Comparison of ENCODE assay signal across 12 mouse cellular contexts in the genomic region with DNA sequence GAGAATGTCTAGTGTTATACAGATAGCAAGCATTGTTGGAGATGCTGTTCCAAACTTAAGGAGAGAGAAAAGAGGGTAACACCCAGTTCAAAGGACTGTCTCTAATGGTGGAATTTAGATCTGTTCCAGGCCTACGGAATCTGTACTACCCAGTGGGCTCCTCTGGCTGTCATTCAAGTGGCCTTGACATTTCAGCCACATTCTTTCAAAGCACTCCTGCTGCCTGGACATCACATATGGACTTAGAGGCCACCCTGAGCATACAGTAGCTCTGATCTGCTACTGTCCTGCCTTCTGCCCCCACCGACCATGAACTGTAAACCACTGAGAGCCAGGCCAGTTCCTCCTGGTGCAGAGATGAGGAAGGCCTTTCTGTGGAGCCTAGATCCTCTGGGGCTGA.
"Had no signal": no experiment of that assay in that cellular context is flagged by ENCODE, and none has a peak within 500 bp of the region (broad histone marks: within the 10 kb centered on the region; RNA-seq: fewer than 3 reads in every experiment).

No protein-coding gene starts in this region.

- DNase-seq: gastrocnemius, postnatal 14 days; heart, adult 18-20 months; heart, postnatal 14 days; heart, postnatal 36 days; kidney, adult 11 months; kidney, adult 2 months; kidney, adult 9 months; kidney, postnatal 14 days; kidney, postnatal 36 days; layer of hippocampus, adult 9-11 months; layer of hippocampus, postnatal 36 days; left cerebral cortex, postnatal 4 days had no signal
